Mouse (Mus musculus): Measurements from ENCODE around the gene Scgb1b3.

The Scgb1b3 gene

DNA sequence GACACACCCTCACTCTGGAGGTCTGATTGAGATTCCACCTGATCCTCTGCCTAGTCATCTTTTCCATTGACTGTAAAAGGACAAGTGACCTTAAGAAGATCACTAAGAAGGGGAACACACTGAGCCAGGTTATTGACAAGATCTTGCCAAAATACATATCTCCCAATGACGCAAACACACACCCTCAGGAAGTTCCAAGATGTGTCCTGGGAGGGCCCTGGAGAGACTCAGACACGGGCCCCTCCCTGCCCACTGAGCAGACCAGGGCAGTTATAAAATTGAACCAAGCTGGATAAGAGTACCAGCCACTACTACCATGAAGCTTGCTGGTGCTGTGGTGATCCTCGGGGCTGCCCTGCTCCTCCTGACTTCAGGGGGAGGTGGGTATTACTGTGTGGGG lies at the start of gene Scgb1b3:
Gene Scgb1b3, plus strand, starts transcription at position 301 of the 400 bp plus-strand sequence.
- DNase-seq (ENCODE audit: low read depth) = no peak

DNA sequence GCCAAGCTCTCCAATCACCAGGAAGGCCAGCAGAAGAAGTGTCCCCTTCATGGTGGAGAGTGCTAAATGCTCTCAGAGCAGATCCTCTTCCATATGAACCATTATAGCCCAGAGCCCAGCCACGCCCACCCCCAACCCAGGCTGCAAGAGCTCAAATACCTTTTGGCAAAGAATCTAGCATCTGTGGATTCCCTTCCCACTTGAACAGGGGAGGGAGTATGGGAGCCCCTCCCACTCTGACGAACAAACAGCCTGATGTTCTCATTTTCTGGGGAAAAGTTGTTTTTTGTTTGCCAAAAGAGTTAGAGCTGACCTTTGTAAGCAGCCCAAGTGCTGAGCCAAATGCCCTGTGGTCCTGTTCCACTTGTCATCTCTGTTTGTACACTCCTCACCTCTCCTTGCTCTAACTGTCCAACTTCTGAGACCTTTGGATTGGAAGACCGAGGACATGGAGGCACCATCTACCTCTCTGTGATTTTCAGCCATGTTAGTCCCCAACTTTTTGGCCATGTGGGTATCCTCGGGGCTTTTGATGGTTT lies 13.3 kb upstream of the Scgb1b3 start, which contains the start of gene Scgb2b3:
Gene Scgb2b3, minus strand, starts transcription at position 51 of the 539 bp plus-strand sequence.
- DNase-seq (ENCODE audit: low read depth) = no peak
